Mouse (Mus musculus) stomach, embryonic 15.5 days (tissue): ENCODE results near the gene Trim13. TPM values are rescaled to one million over a fixed set of nuclear protein-coding genes. Genes with fewer than 3 reads are reported as not detected.
"Not testable (repeated sequence)": the region's sequence is repeated elsewhere in the genome, so short reads cannot be mapped to it uniquely, and the experiment has no call there.

Source experiments
- ATAC-seq: fragments of 200-750 bp; cut with Nextera tagmentation; 2 replicates; pipeline ENCODE4 v1.8.0; 2017; ENCODE audit warnings: low read depth, moderate number of reproducible peaks, moderate TSS enrichment; ENCODE audit not compliant: insufficient read depth, low FRiP score
- H3K27ac ChIP-seq: fragments of 300-500 bp; sonication (generic); 2 replicates; pipeline ENCODE4 v1.5.1; 2015; ENCODE audit warnings: mild to moderate bottlenecking, inconsistent platforms
- H3K27me3 ChIP-seq: fragments of 300-500 bp; sonication (generic); replicated peaks from 2 replicates; pipeline ENCODE4 v1.6.1; 2015; ENCODE audit warnings: inconsistent platforms
- H3K36me3 ChIP-seq: fragments of 300-500 bp; sonication (generic); 2 replicates; pipeline ENCODE4 v1.6.1; 2015; ENCODE audit warnings: inconsistent platforms
- H3K4me1 ChIP-seq: fragments of 300-500 bp; sonication (generic); 2 replicates; pipeline ENCODE4 v1.6.1; 2015; ENCODE audit warnings: inconsistent platforms
- H3K4me2 ChIP-seq: fragments of 300-500 bp; sonication (generic); 2 replicates; pipeline ENCODE4 v1.6.1; 2015; ENCODE audit warnings: mild to moderate bottlenecking, inconsistent platforms
- H3K4me3 ChIP-seq: fragments of 300-500 bp; sonication (generic); replicated peaks from 2 replicates; pipeline ENCODE4 v1.5.1; 2015; ENCODE audit warnings: inconsistent platforms
- H3K9ac ChIP-seq: fragments of 300-500 bp; sonication (generic); 2 replicates; pipeline ENCODE4 v1.6.1; 2015; ENCODE audit warnings: inconsistent platforms
- H3K9me3 ChIP-seq: fragments of 300-500 bp; sonication (generic); 2 replicates; pipeline ENCODE4 v1.6.1; 2016; ENCODE audit warnings: inconsistent platforms
- WGBS: fragments of 180-500 bp; shearing (Covaris S2); methylation state at CpG from one replicate; pipeline ENCODE4 v1.1.7; 2015; 5-methylcytosine and 5-hydroxymethylcytosine counted together
- polyA plus RNA-seq: library from polyadenylated mRNA; unstranded; fragments of >200 nt; fragmentation: Nextera tagmentation; extraction: Ambion mirVana; gene quantifications from 2 replicates; pipeline ENCODE4 v1.2.1, GENCODE M21; 2015

Trim13 gene
- polyA plus RNA-seq: 16.4 and 18.7 TPM in 2 replicates

DNA sequence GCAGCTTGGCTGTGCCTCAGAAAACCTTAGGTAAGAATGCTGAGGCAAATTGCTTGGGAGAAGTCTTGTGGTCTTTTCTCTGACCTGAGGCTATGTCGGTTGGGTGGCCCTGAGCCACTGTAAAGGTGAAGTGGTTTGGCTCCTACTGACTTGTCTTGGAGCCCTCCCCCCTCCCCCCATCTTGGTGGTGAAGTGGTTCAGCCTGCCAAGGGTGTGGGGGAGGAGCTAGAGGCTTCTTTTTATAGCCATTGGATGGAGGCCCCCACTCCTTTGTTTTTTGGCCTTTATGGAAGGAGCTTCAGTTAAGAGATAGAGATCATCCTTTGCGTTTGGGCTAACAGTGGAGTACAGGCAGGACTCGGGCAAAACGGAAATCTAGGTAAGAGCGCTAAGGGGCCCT, at the start of gene Trim13:
TSS of gene Trim13 (plus strand) at position 280 of the 400 bp plus-strand sequence.
- H3K27ac ChIP-seq: peak within 1 kb of the TSS; percentile 37; the same call in 1 of the 2 replicates
- H3K36me3 ChIP-seq: no peaks in the 10 kb centered on the region
- peak within 1 kb of the TSS; percentile 85 for H3K4me3 ChIP-seq
- no peaks in the 10 kb centered on the region for H3K27me3 ChIP-seq
- no peaks in the 10 kb centered on the region for H3K9me3 ChIP-seq
- no peak within 1 kb of the TSS for H3K9ac ChIP-seq
- 48% methylated on average over 5 of the region's 5 CpGs for WGBS
- peaks cover 10% of the 10 kb centered on the region; the same call in 1 of the 2 replicates for H3K4me1 ChIP-seq
- no peak for ATAC-seq
- peak within 1 kb of the TSS; percentile 58 for H3K4me2 ChIP-seq

DNA sequence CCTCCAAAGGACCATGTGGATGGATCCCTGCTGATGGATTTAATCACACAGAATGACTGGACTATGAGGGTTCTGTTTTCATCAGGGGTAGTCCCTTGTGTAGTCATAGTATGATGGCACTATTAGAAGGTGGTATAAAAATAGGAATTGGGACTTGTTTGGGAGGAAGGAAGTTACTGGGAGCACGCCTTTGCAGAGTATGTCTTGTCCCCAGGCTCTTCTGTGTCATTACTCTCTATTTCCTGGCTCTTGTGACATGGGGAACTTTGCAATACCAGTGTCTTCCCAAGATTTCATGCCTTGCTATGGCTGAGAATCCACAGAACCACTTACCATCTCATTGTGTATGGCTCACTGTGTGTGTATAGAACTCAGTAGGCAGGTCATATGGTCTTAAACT, 49.4 kb upstream of the Trim13 start:
- no peak for ATAC-seq
- no peak overlapping the region for H3K27ac ChIP-seq
- H3K27me3 ChIP-seq: no peaks in the 10 kb centered on the region
- H3K9me3 ChIP-seq: no peaks in the 10 kb centered on the region
- no peak overlapping the region for H3K9ac ChIP-seq
- WGBS: 75% methylated on average over 1 of the region's 1 CpGs
- H3K4me2 ChIP-seq: no peak overlapping the region
- no peaks in the 10 kb centered on the region for H3K4me1 ChIP-seq
- peaks cover 5% of the 10 kb centered on the region; the same call in 1 of the 2 replicates for H3K36me3 ChIP-seq
- no peak overlapping the region for H3K4me3 ChIP-seq

GRCm38 (mm10) chr14:61555931-61556288, 42.1 kb upstream of the Trim13 start:
- Histone ChIP-seq H3K36me3 (no peaks in the 10 kb centered on the region; the same call in 1 of the 2 replicates), H3K9ac (peak overlapping the region; percentile 63), H3K4me3 (peak overlapping the region; percentile 69), H3K27me3 (no peaks in the 10 kb centered on the region), H3K27ac (peak overlapping the region; percentile 90), H3K4me1 (peaks cover 4% of the 10 kb centered on the region; the same call in 1 of the 2 replicates), H3K4me2 (peak overlapping the region; percentile 94), H3K9me3 (no peaks in the 10 kb centered on the region)
- ATAC-seq: no peak
- WGBS: 9% methylated on average over 6 of the region's 6 CpGs

- ATAC-seq: peak; percentile 97
- no peaks in the 10 kb centered on the region for H3K27me3 ChIP-seq
- WGBS: under 1% methylated on average over 72 of the region's 72 CpGs
- H3K9me3 ChIP-seq: no peaks in the 10 kb centered on the region
- peak within 1 kb of the TSS; percentile 94 for H3K4me2 ChIP-seq
- peak within 1 kb of the TSS; percentile 65 for H3K9ac ChIP-seq
- peaks cover 4% of the 10 kb centered on the region; the same call in 1 of the 2 replicates for H3K4me1 ChIP-seq
- peak within 1 kb of the TSS; percentile 90 for H3K27ac ChIP-seq
- no peaks in the 10 kb centered on the region; the same call in 1 of the 2 replicates for H3K36me3 ChIP-seq
- peak within 1 kb of the TSS; percentile 69 for H3K4me3 ChIP-seq
Measured at GRCm38 (mm10) chr14:61556289-61557147, 41.5 kb upstream of the Trim13 start, which contains the start of gene Spryd7. TSS of gene Spryd7 (minus strand) at chr14:61556886.

GRCm38 (mm10) chr14:61558901-61559300, 39.1 kb upstream of the Trim13 start:
- Histone ChIP-seq H3K4me2 (no peak overlapping the region), H3K36me3 (no peaks in the 10 kb centered on the region), H3K4me1 (peaks cover 4% of the 10 kb centered on the region; the same call in 1 of the 2 replicates), H3K27ac (0 out of 2 replicates have a peak overlapping the region, but pooled peaks have one; percentile 26), H3K9me3 (no peaks in the 10 kb centered on the region), H3K27me3 (no peaks in the 10 kb centered on the region), H3K4me3 (no peak overlapping the region), H3K9ac (no peak overlapping the region)
- ATAC-seq: no peak
- 66% methylated on average over 6 of the region's 6 CpGs for WGBS

GRCm38 (mm10) chr14:61559856-61560255, 38.2 kb upstream of the Trim13 start:
- H3K4me2 ChIP-seq: no peak overlapping the region
- H3K9ac ChIP-seq: no peak overlapping the region
- no peak for ATAC-seq
- no peak overlapping the region for H3K4me3 ChIP-seq
- no peaks in the 10 kb centered on the region for H3K27me3 ChIP-seq
- WGBS: 60% methylated on average over 3 of the region's 3 CpGs
- H3K36me3 ChIP-seq: no peaks in the 10 kb centered on the region
- H3K9me3 ChIP-seq: no peaks in the 10 kb centered on the region
- peaks cover 4% of the 10 kb centered on the region; the same call in 1 of the 2 replicates for H3K4me1 ChIP-seq
- no peak overlapping the region for H3K27ac ChIP-seq

GRCm38 (mm10) chr14:61566211-61566610, 31.8 kb upstream of the Trim13 start:
- not testable (repeated sequence) for H3K4me2 ChIP-seq, ATAC-seq, H3K36me3 ChIP-seq, H3K9ac ChIP-seq, H3K27me3 ChIP-seq, H3K4me1 ChIP-seq, H3K4me3 ChIP-seq, H3K9me3 ChIP-seq, H3K27ac ChIP-seq
- 88% methylated on average over 4 of the region's 4 CpGs for WGBS

DNA sequence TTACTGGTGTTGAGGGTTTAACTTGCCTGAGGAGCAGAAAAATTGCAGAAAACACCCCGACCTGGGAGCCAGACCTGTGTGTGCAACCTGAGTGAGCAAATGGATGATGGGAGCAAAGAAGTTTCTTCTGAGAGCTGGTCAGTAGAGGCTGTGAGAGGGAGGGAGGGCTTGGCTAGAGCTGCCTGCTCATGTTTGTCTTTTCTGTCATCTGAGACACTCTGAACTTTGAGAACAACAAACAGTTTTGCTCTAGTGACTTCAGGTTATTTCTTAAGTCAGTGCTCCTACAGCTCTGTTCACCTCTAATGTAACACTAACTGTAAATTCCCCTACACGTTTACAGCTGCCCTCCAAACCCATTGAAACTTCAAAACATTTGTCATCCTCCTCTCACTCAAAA, 28.7 kb upstream of the Trim13 start:
- no peak for ATAC-seq
- WGBS: 47% methylated on average over 2 of the region's 2 CpGs
- no peaks in the 10 kb centered on the region for H3K27me3 ChIP-seq
- H3K4me2 ChIP-seq: no peak overlapping the region
- H3K9me3 ChIP-seq: no peaks in the 10 kb centered on the region
- no peaks in the 10 kb centered on the region for H3K4me1 ChIP-seq
- H3K27ac ChIP-seq: no peak overlapping the region
- no peaks in the 10 kb centered on the region for H3K36me3 ChIP-seq
- H3K4me3 ChIP-seq: no peak overlapping the region
- no peak overlapping the region for H3K9ac ChIP-seq

DNA sequence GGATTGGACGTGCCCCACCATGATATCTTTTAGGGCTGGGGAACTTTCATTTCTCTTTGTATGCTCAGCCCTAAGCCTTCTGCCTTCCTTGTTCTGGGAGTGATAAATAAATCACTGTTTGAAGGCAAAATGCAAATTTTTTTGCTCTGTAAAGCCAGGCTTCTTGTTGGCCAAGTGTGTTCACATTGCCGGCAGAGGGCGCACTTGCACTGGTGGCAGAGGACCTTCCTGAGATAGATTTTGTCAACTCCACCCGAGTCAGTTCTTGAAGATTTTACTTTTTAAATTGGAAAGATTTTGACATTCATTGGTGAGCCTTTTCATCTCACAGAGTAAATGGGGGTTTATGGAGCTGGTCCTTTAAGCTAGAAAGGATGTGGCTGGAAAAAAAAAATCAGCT, 26.7 kb upstream of the Trim13 start:
- 10% methylated on average over 4 of the region's 4 CpGs for WGBS
- no peak for ATAC-seq

DNA sequence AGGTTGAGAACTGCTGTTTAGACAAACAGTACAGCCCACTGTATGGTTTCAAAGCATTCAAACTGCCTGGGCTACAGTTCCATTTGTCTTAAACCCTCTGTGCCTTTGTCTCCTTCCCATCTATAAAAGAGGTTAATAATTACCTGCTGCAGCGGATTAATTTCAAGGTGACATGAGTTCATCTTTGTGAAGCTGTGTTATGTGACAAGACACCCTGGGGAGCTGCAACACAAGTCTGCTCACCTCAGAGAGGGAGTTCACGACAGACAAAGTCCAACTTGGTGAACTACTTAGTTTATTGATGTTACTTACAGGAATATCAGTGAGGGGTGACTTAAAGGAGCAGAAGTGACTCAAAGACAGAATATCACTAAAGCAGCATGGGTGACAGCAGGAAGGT, 25.9 kb upstream of the Trim13 start:
- no peak overlapping the region for H3K4me3 ChIP-seq
- 66% methylated on average over 2 of the region's 2 CpGs for whole genome bisulfite sequencing
- ATAC-seq: no peak

More for the DNA sequence above, 26.7 kb upstream of the Trim13 start:
- no peak overlapping the region for H3K9ac ChIP-seq
- H3K27ac ChIP-seq: no peak overlapping the region
- no peaks in the 10 kb centered on the region for H3K27me3 ChIP-seq
- H3K4me1 ChIP-seq: no peaks in the 10 kb centered on the region
- H3K9me3 ChIP-seq: no peaks in the 10 kb centered on the region
- no peak overlapping the region for H3K4me3 ChIP-seq
- peak overlapping the region; percentile 12; the same call in 1 of the 2 replicates for H3K4me2 ChIP-seq
- no peaks in the 10 kb centered on the region for H3K36me3 ChIP-seq

DNA sequence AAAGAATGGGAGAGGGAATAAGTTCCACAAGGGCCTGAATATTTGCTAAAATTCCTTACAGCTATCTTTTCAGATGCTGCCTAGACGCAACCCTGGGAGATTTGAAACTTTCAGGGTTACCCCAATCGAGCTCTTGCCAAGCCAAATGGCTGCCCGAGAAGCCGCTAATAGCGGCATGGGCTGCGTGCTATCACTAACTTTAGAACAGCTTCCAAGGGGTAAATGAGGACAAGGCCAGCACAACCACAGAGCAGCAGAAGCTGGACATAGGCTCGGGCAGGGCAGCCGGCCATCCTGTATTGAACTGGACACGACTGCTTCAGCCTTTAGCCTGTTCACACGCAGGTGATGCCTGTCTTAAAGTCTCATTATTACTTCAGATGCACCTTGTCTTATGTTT, 23.0 kb upstream of the Trim13 start:
- Histone ChIP-seq H3K9ac (no peak overlapping the region), H3K4me3 (no peak overlapping the region), H3K27me3 (no peaks in the 10 kb centered on the region), H3K36me3 (no peaks in the 10 kb centered on the region), H3K27ac (no peak overlapping the region), H3K4me1 (no peaks in the 10 kb centered on the region), H3K4me2 (no peak overlapping the region), H3K9me3 (no peaks in the 10 kb centered on the region)
- WGBS: 85% methylated on average over 10 of the region's 10 CpGs
- no peak for ATAC-seq

More for the DNA sequence above, 25.9 kb upstream of the Trim13 start:
- Histone ChIP-seq H3K36me3 (no peaks in the 10 kb centered on the region), H3K4me2 (no peak overlapping the region), H3K9me3 (no peaks in the 10 kb centered on the region), H3K27ac (no peak overlapping the region), H3K27me3 (no peaks in the 10 kb centered on the region), H3K4me1 (no peaks in the 10 kb centered on the region), H3K9ac (no peak overlapping the region)

DNA sequence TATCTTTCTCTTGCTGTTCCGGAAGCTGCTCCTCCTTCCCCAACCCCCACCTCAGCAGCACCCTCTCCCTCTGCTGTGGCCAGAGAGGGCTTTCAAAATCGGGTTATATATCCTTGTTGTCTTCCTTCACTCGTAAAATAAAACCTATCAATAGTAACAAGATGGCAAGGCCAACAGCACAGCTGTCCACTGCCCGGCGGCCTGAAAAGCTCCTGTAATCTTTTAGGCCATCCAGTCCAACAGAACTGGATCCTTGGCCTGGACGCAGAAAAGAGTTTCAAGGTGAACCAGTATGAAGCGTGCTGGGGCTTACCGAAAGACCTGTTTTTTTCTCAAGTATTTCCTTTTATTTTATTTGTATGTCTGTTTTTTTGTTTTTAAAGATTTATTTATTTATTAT, 22.1 kb upstream of the Trim13 start:
- no peak for ATAC-seq
- H3K27ac ChIP-seq: no peak overlapping the region
- H3K27me3 ChIP-seq: no peaks in the 10 kb centered on the region
- no peaks in the 10 kb centered on the region for H3K36me3 ChIP-seq
- no peaks in the 10 kb centered on the region for H3K9me3 ChIP-seq
- no peaks in the 10 kb centered on the region for H3K4me1 ChIP-seq
- no peak overlapping the region for H3K4me2 ChIP-seq
- 84% methylated on average over 8 of the region's 8 CpGs for WGBS
- no peak overlapping the region for H3K9ac ChIP-seq
- H3K4me3 ChIP-seq: no peak overlapping the region
